Mouse (Mus musculus): ENCODE data around the gene Gm28048. TPM values are rescaled to one million over a fixed set of nuclear protein-coding genes. Genes with fewer than 3 reads are reported as not detected.

The Gm28048 gene
- polyA plus RNA-seq, 2 experiments: 2.8 to 6.8 TPM

DNA sequence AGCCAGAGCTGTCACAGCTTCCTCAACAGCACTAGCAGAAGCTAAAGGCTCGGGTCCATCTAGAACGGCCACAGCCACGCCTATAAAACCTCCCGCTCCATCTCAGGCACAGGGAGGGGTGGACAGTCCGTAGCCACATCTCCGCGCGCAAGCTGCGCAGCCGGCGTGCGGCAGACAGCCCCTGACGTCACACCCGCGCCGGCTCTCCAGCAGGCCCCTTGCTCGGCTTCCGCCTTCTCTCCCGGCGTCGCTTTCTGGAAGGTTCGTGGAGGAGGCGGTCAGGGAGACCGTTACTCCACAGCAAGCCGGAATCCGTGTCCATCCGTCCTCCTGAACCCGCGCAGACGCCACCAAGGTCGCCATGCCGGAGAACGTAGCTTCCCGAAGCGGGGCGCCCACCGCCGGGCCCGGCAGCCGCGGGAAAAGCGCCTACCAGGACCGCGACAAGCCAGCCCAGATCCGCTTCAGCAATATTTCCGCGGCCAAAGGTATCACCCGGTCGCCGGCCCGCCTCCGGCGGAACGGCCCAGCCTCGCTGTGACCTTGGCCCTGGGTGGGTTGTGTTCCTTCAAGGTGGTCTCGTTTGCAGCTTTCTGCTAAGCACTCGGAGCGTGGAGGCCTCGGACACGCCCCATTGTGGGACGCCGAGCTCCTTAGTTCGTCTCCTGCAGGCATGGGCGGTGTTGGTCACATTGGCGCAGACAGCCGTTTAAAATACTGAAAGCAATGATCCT lies 8.7 kb upstream of the Gm28048 start, which contains the start of gene Cct4:
TSS of gene Cct4 (plus strand) at position 127 of the 734 bp plus-strand sequence.
- H3K36me3 ChIP-seq (replicated peaks; ENCODE audit: control insufficient read depth, insufficient read depth, low read depth): peaks cover 22% of the 10 kb centered on the region
- peaks cover 4 to 11% of the 10 kb centered on the region in 2 experiments for H3K4me1 ChIP-seq (replicated peaks; ENCODE audit: control insufficient read depth in 2 of 2, insufficient read depth in 2 of 2, low read length in 1 of 2)
- peak within 1 kb of the TSS; percentile 47 for H3K27ac ChIP-seq
- ATAC-seq (ENCODE audit: insufficient read depth) (peak; percentile 98), DNase-seq (ENCODE audit: low read depth in 3 of 3, low spot score in 3 of 3) (peak; percentile 78 to 82 (median 80))
- under 1% methylated on average over 66 of the region's 66 CpGs for WGBS (ENCODE audit: insufficient replicate concordance)
- H3K4me2 ChIP-seq (ENCODE audit: low read depth): peak within 1 kb of the TSS; percentile 80
- peak within 1 kb of the TSS; percentile 65 to 71 for H3K4me3 ChIP-seq (ENCODE audit: insufficient read depth in 1 of 2, low read depth in 2 of 2, low read length in 2 of 2)
- TF ChIP-seq EP300 (IDR thresholded peaks at IDR 0.05; ENCODE audit: low read depth) (0 out of 2 replicates have a peak, but pooled peaks have one; percentile 45), CTCF (IDR thresholded peaks at IDR 0.05; ENCODE audit: low read depth) (no peak)
- H3K9me3 ChIP-seq (ENCODE audit: control insufficient read depth, low read length): no peaks in the 10 kb centered on the region
- H3K27me3 ChIP-seq (ENCODE audit: control insufficient read depth, insufficient read depth, low read length): no peaks in the 10 kb centered on the region
- H3K9ac ChIP-seq (replicated peaks): peak within 1 kb of the TSS; percentile 76

DNA sequence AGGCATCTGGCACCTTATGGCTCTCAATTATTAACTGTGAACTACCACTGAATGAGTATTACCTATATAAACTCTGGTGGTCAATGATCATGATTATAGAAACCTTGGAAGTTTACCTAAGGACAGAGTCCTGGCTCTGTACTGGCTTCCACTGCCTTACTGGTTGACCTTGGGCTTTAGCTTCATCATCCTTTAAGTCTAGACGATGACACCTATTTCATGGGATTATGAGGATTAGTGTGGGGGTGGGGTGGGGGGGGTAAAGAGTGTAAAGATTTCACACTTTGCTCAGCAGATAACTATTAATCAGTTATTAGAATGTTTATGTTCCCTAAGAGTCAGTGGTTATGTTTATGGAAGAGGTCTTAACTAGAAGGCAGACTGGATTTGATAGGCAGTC lies 7.9 kb upstream of the Gm28048 start:
- peaks cover 14% of the 10 kb centered on the region for H3K36me3 ChIP-seq (replicated peaks; ENCODE audit: control insufficient read depth, insufficient read depth, low read depth)
- peak overlapping the region; percentile 47 for H3K27ac ChIP-seq
- DNase-seq (ENCODE audit: low read depth in 3 of 3, low spot score in 3 of 3) (no peak), ATAC-seq (ENCODE audit: insufficient read depth) (no peak)
- TF ChIP-seq EP300 (IDR thresholded peaks at IDR 0.05; ENCODE audit: low read depth): no peak
- TF ChIP-seq CTCF (IDR thresholded peaks at IDR 0.05; ENCODE audit: low read depth): no peak
- H3K27me3 ChIP-seq (ENCODE audit: control insufficient read depth, insufficient read depth, low read length): no peaks in the 10 kb centered on the region
- H3K4me2 ChIP-seq (ENCODE audit: low read depth): peak overlapping the region; percentile 67
- H3K9ac ChIP-seq (replicated peaks): peak overlapping the region; percentile 61
- H3K4me1 ChIP-seq (replicated peaks; ENCODE audit: control insufficient read depth in 2 of 2, insufficient read depth in 2 of 2, low read length in 1 of 2): peaks cover 4 to 11% of the 10 kb centered on the region in 2 experiments
- no peaks in the 10 kb centered on the region for H3K9me3 ChIP-seq (ENCODE audit: control insufficient read depth, low read length)
- WGBS (ENCODE audit: insufficient replicate concordance): 61% methylated on average over 1 of the region's 1 CpGs
- H3K4me3 ChIP-seq (ENCODE audit: insufficient read depth in 1 of 2, low read depth in 2 of 2, low read length in 2 of 2): peak overlapping the region; percentile 65 to 71; a peak in 3 of 4 replicates

DNA sequence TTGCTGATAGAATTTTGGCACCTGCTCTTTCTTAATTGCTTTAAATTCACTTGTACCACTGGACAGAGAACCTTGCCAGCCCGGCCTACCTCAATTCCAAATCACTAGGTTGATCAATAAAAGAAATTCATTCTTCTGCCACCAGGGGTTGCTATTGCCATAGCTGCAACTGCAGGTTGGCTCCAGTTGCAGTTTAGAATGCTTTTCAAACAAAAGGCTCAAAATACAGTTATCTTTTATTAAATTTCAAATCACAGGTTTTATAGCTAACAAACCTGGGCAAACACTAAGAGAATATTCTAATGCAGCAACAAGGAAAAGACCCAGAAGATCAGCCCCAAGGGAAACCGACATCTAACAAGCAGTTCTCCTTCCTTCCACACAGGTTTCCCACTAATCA lies 5.5 kb upstream of the Gm28048 start:
- Histone ChIP-seq H3K4me1 (replicated peaks; ENCODE audit: control insufficient read depth in 2 of 2, insufficient read depth in 2 of 2, low read length in 1 of 2) (peaks cover 4 to 13% of the 10 kb centered on the region in 2 experiments), H3K4me2 (ENCODE audit: low read depth) (no peak overlapping the region), H3K9me3 (ENCODE audit: control insufficient read depth, low read length) (no peaks in the 10 kb centered on the region), H3K27ac (no peak overlapping the region), H3K9ac (replicated peaks) (no peak overlapping the region), H3K36me3 (replicated peaks; ENCODE audit: control insufficient read depth, insufficient read depth, low read depth) (no peaks in the 10 kb centered on the region), H3K27me3 (ENCODE audit: control insufficient read depth, insufficient read depth, low read length) (no peaks in the 10 kb centered on the region), H3K4me3 (ENCODE audit: insufficient read depth in 1 of 2, low read depth in 2 of 2, low read length in 2 of 2) (no peak overlapping the region)
- ATAC-seq (ENCODE audit: insufficient read depth): no peak
- no peak for TF ChIP-seq EP300 (IDR thresholded peaks at IDR 0.05; ENCODE audit: low read depth)
- peak; percentile 83 for TF ChIP-seq CTCF (IDR thresholded peaks at IDR 0.05; ENCODE audit: low read depth)
- peak in 2 of 3 experiments; percentile 47 to 61 for DNase-seq (ENCODE audit: low read depth in 3 of 3, low spot score in 3 of 3)
- 43% methylated on average over 2 of the region's 2 CpGs for WGBS (ENCODE audit: insufficient replicate concordance)

DNA sequence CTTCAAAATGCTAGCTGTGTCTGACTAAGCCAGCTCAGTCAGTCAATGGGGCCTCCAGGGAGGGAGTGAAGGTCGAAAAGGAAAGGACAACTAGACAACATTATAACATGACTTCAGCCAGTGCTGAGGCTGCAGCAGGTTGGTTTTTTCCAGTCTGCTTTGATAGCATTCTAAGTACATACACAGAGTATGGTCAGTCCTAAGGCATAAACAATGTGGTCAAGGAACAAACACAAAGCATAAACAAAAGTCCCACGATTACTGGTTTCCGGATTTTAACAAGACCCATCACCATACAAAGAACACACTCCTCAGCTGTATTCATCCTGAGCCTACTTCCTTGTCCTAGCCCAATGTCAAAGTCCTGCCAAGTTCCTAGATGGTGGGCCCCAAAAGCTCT lies 3.6 kb upstream of the Gm28048 start:
- no peak for ATAC-seq (ENCODE audit: insufficient read depth)
- Histone ChIP-seq H3K27me3 (ENCODE audit: control insufficient read depth, insufficient read depth, low read length) (no peaks in the 10 kb centered on the region), H3K4me2 (ENCODE audit: low read depth) (no peak overlapping the region), H3K9ac (replicated peaks) (no peak overlapping the region), H3K4me1 (replicated peaks; ENCODE audit: control insufficient read depth in 2 of 2, insufficient read depth in 2 of 2, low read length in 1 of 2) (peaks cover 7 to 9% of the 10 kb centered on the region in 2 experiments), H3K4me3 (ENCODE audit: insufficient read depth in 1 of 2, low read depth in 2 of 2, low read length in 2 of 2) (no peak overlapping the region), H3K27ac (no peak overlapping the region), H3K36me3 (replicated peaks; ENCODE audit: control insufficient read depth, insufficient read depth, low read depth) (no peaks in the 10 kb centered on the region), H3K9me3 (ENCODE audit: control insufficient read depth, low read length) (no peaks in the 10 kb centered on the region)
- DNase-seq (ENCODE audit: low read depth in 3 of 3, low spot score in 3 of 3): no peak
- TF ChIP-seq CTCF (IDR thresholded peaks at IDR 0.05; ENCODE audit: low read depth) (no peak), EP300 (IDR thresholded peaks at IDR 0.05; ENCODE audit: low read depth) (no peak)
- WGBS (ENCODE audit: insufficient replicate concordance): 59% methylated on average over 3 of the region's 3 CpGs

DNA sequence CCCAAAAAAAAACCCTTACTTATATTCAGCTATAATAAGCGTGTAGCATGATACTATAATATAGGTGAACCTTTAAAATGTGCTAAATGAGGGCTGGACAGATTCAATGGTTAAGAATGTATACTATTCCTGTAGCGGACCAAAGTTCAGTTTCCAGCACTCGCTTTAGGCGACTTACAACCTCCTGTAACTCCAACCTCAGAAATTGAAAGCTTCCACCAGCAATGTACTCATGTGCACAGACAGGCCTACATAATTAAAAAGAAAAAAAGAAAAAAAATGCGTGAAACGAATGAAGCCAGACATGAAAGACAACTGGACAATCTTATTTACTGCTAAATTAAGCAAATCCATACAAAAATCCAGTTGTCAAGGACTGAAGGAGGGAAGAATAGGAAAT lies 956 bp upstream of the Gm28048 start:
- Histone ChIP-seq H3K9me3 (ENCODE audit: control insufficient read depth, low read length) (no peaks in the 10 kb centered on the region), H3K9ac (replicated peaks) (no peak overlapping the region), H3K4me3 (ENCODE audit: insufficient read depth in 1 of 2, low read depth in 2 of 2, low read length in 2 of 2) (no peak overlapping the region; a peak in 1 of 4 replicates), H3K27me3 (ENCODE audit: control insufficient read depth, insufficient read depth, low read length) (no peaks in the 10 kb centered on the region), H3K36me3 (replicated peaks; ENCODE audit: control insufficient read depth, insufficient read depth, low read depth) (peaks cover 4% of the 10 kb centered on the region), H3K4me1 (replicated peaks; ENCODE audit: control insufficient read depth in 2 of 2, insufficient read depth in 2 of 2, low read length in 1 of 2) (peaks cover 7% of the 10 kb centered on the region in 2 experiments), H3K27ac (no peak overlapping the region), H3K4me2 (ENCODE audit: low read depth) (peak overlapping the region; percentile 94)
- no peak for DNase-seq (ENCODE audit: low read depth in 3 of 3, low spot score in 3 of 3)
- WGBS (ENCODE audit: insufficient replicate concordance): 71% methylated on average over 6 of the region's 6 CpGs
- TF ChIP-seq CTCF (IDR thresholded peaks at IDR 0.05; ENCODE audit: low read depth) (no peak), EP300 (IDR thresholded peaks at IDR 0.05; ENCODE audit: low read depth) (no peak)
- ATAC-seq (ENCODE audit: insufficient read depth): no peak

Measured in liver, embryonic 14.5 days (tissue).